8 mouse cellular contexts compared by ENCODE assay signal in the genomic region with DNA sequence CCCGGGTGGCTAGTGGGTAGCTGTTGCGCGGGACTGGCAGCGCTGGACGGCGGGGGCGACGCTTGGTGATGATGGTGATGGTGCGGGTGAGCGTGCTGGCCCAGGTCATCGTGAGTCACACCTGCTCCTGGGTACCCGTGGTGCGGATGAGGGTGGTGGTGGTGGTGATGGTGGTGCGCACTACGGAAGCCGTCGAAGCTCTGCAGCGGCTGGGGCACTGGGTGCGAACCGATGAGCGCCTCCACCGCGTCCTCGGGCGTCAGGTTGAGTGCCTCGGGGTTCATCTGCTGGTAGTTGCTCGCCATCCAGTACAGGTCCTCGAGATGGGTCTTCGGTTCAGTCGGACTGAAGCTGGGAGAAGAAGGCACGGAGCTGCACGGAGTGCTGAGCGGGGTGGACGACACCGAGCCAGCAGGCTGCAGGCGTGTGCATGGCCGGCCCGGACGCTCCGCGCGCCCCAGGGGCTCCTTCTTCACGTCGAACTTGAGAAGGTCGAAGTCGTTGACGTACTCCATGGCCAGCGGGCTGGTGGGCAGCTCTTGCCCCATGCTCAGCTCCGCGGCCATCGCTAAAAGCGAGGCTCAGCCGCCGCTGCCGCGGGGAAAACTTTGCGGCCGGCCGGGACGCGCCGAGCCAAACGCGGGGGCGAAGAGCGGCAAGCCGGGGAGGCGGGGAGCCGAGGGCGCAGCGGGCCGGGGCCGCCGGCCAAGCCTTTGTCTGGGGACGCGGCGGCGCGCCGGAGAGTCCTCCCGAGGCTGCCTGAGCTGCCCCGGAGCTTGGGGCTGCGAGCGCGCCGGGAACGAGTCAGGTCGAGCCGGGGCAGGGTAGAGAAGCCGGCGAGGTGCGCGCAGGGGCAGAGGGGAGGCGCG. TPM values are rescaled to one million over a fixed set of nuclear protein-coding genes. Genes with fewer than 3 reads are reported as not detected.
DNase-seq lines count a peak whose midpoint lies in the region; ATAC-seq and TF ChIP-seq lines count a peak whose summit lies in the region.

No protein-coding gene starts in this region.

- peaks cover 81% of the 10 kb centered on the region for H3K27me3 ChIP-seq in lung, embryonic 14.5 days (ENCODE audit: insufficient read depth, low read length)
- H3K27me3 ChIP-seq in embryonic facial prominence, embryonic 15.5 days, result peaks cover 56% of the 10 kb centered on the region
- peaks cover 66% of the 10 kb centered on the region for H3K27me3 ChIP-seq in hindbrain, postnatal 0 days (ENCODE audit: insufficient read depth, low read length)
- peaks cover 81% of the 10 kb centered on the region for H3K27me3 ChIP-seq in midbrain, embryonic 12.5 days

- peak overlapping the region; percentile 73; the same call in 1 of the 2 replicates for H3K27ac ChIP-seq in lung, embryonic 14.5 days (ENCODE audit: low read depth)
- H3K27ac ChIP-seq in embryonic facial prominence, embryonic 15.5 days (replicated peaks), result peak overlapping the region; percentile 93
- H3K27ac ChIP-seq in hindbrain, postnatal 0 days, result peak overlapping the region; percentile 71; the same call in 1 of the 2 replicates
- peak overlapping the region; percentile 92 for H3K27ac ChIP-seq in midbrain, embryonic 12.5 days (replicated peaks)

- TF ChIP-seq CTCF in lung, embryonic 14.5 days (IDR thresholded peaks at IDR 0.05; ENCODE audit: low read depth), result no peak
- no peak for TF ChIP-seq CTCF in hindbrain, postnatal 0 days (IDR thresholded peaks at IDR 0.05; ENCODE audit: low read depth)

- H3K4me1 ChIP-seq in lung, embryonic 14.5 days (ENCODE audit: insufficient read depth), result peaks cover 6% of the 10 kb centered on the region; the same call in 1 of the 2 replicates
- peaks cover 47% of the 10 kb centered on the region for H3K4me1 ChIP-seq in embryonic facial prominence, embryonic 15.5 days
- H3K4me1 ChIP-seq in hindbrain, postnatal 0 days (ENCODE audit: insufficient read depth, low read length), result peaks cover 2% of the 10 kb centered on the region; the same call in 1 of the 2 replicates
- peaks cover 44% of the 10 kb centered on the region for H3K4me1 ChIP-seq in midbrain, embryonic 12.5 days

- ATAC-seq in lung, embryonic 14.5 days (ENCODE audit: insufficient read depth), result peak; percentile 28
- ATAC-seq in embryonic facial prominence, embryonic 15.5 days (ENCODE audit: insufficient number of reproducible peaks, low FRiP score, low TSS enrichment, low read depth), result peak; percentile 4; the same call in 1 of the 2 replicates
- ATAC-seq in hindbrain, postnatal 0 days, result no peak
- ATAC-seq in midbrain, embryonic 12.5 days (ENCODE audit: low FRiP score, low read depth), result peak; percentile 7

- no peaks in the 10 kb centered on the region for H3K9me3 ChIP-seq in lung, embryonic 14.5 days (ENCODE audit: low read depth, low read length)
- no peaks in the 10 kb centered on the region for H3K9me3 ChIP-seq in embryonic facial prominence, embryonic 15.5 days (replicated peaks)
- no peaks in the 10 kb centered on the region for H3K9me3 ChIP-seq in hindbrain, postnatal 0 days (ENCODE audit: low read length)
- H3K9me3 ChIP-seq in midbrain, embryonic 12.5 days, result no peaks in the 10 kb centered on the region

- H3K4me3 ChIP-seq in lung, embryonic 14.5 days (ENCODE audit: low read depth, low read length), result peak overlapping the region; percentile 52
- H3K4me3 ChIP-seq in embryonic facial prominence, embryonic 15.5 days (replicated peaks), result peak overlapping the region; percentile 54
- peak overlapping the region; percentile 52 for H3K4me3 ChIP-seq in hindbrain, postnatal 0 days (ENCODE audit: low read length)
- H3K4me3 ChIP-seq in midbrain, embryonic 12.5 days, result peak overlapping the region; percentile 54

- H3K36me3 ChIP-seq in lung, embryonic 14.5 days (ENCODE audit: insufficient read depth), result no peaks in the 10 kb centered on the region
- H3K36me3 ChIP-seq in embryonic facial prominence, embryonic 15.5 days, result no peaks in the 10 kb centered on the region; the same call in 1 of the 2 replicates
- H3K36me3 ChIP-seq in hindbrain, postnatal 0 days (ENCODE audit: insufficient read depth, low read length), result no peaks in the 10 kb centered on the region
- no peaks in the 10 kb centered on the region for H3K36me3 ChIP-seq in midbrain, embryonic 12.5 days

- peak; percentile 2 for DNase-seq in lung, embryonic 14.5 days
- no peak for DNase-seq in lung, postnatal 4 days
- DNase-seq in hindbrain, postnatal 0 days (ENCODE audit: low spot score), result no peak
- no peak for DNase-seq in urinary bladder, postnatal 10 days (ENCODE audit: low spot score)
- DNase-seq in ovary, postnatal 14 days (ENCODE audit: low spot score), result no peak
- DNase-seq in spleen, postnatal 4 days (ENCODE audit: low spot score in 2 of 2), result no peak

- H3K4me2 ChIP-seq in lung, embryonic 14.5 days, result peak overlapping the region; percentile 94
- peak overlapping the region; percentile 94 for H3K4me2 ChIP-seq in embryonic facial prominence, embryonic 15.5 days (replicated peaks)
- peak overlapping the region; percentile 91 for H3K4me2 ChIP-seq in hindbrain, postnatal 0 days (ENCODE audit: low read depth, low read length)
- peak overlapping the region; percentile 95 for H3K4me2 ChIP-seq in midbrain, embryonic 12.5 days (replicated peaks)

- peak overlapping the region; percentile 59 for H3K9ac ChIP-seq in lung, embryonic 14.5 days
- H3K9ac ChIP-seq in embryonic facial prominence, embryonic 15.5 days, result peak overlapping the region; percentile 54
- H3K9ac ChIP-seq in hindbrain, postnatal 0 days (replicated peaks; ENCODE audit: low read length), result peak overlapping the region; percentile 58
- H3K9ac ChIP-seq in midbrain, embryonic 12.5 days (replicated peaks), result peak overlapping the region; percentile 75

- under 1% methylated on average over 93 of the region's 95 CpGs for WGBS in lung, embryonic 14.5 days
- under 1% methylated on average over 94 of the region's 95 CpGs for WGBS in embryonic facial prominence, embryonic 15.5 days
- under 1% methylated on average over 94 of the region's 95 CpGs for WGBS in hindbrain, postnatal 0 days
- under 1% methylated on average over 79 of the region's 95 CpGs for WGBS in midbrain, embryonic 12.5 days

RNA-seq across cellular contexts. Expression of gene Mafb, which starts 0.5 kb away (rescaled TPM):
- 2.8 and 3.4 TPM in 2 replicates for polyA plus RNA-seq in lung, embryonic 14.5 days (2014; fragmentation: Nextera tagmentation; extraction: Ambion mirVana)
- polyA plus RNA-seq in embryonic facial prominence, embryonic 15.5 days (2015; fragmentation: Nextera tagmentation; extraction: Ambion mirVana), result 40.0 and 42.5 TPM in 2 replicates
- 12.4 and 19.4 TPM in 2 replicates for total RNA-seq in hindbrain, postnatal 0 days (2014; rRNA removed)
- polyA plus RNA-seq in hindbrain, postnatal 0 days (2015; fragmentation: Nextera tagmentation; extraction: Ambion mirVana), result 13.9 and 14.6 TPM in 2 replicates
- polyA plus RNA-seq in midbrain, embryonic 12.5 days (2016; fragmentation: Nextera tagmentation; extraction: Ambion mirVana), result 8.6 and 8.8 TPM in 2 replicates

RNA-seq across cellular contexts. Expression of gene Gm826, which starts 32.4 kb away (rescaled TPM):
- polyA plus RNA-seq in lung, embryonic 14.5 days (2014; fragmentation: Nextera tagmentation; extraction: Ambion mirVana), result 0.70 TPM in 1 of 2 replicates, not detected in the other
- polyA plus RNA-seq in embryonic facial prominence, embryonic 15.5 days (2015; fragmentation: Nextera tagmentation; extraction: Ambion mirVana), result 0.91 and 0.96 TPM in 2 replicates
- total RNA-seq in hindbrain, postnatal 0 days (2014; rRNA removed), result 1.1 TPM in 1 of 2 replicates, not detected in the other
- not detected in 2 replicates for polyA plus RNA-seq in hindbrain, postnatal 0 days (2015; fragmentation: Nextera tagmentation; extraction: Ambion mirVana)
- polyA plus RNA-seq in midbrain, embryonic 12.5 days (2016; fragmentation: Nextera tagmentation; extraction: Ambion mirVana), result 0.33 TPM in 1 of 2 replicates, not detected in the other
